Comparison of ENCODE assay signal across 9 mouse cellular contexts in genomic region chr12:9732921-9733320, GRCm38 (mm10).
A peak's percentile ranks its signal among the peaks of the same experiment; 100 is the strongest.
DNase-seq lines count a peak whose midpoint lies in the region.
"Had no signal": no experiment of that assay in that cellular context is flagged by ENCODE, and none has a peak within 500 bp of the region (broad histone marks: within the 10 kb centered on the region; RNA-seq: fewer than 3 reads in every experiment).

No protein-coding gene starts in this region.

- DNase-seq in gastrocnemius, adult 18-20 months (ENCODE audit: low spot score): peak; percentile 2
- no peak for DNase-seq in gastrocnemius, postnatal 14 days
- peak; percentile 2 for DNase-seq in kidney, postnatal 14 days
- DNase-seq in kidney, adult 18-20 months: no peak
- DNase-seq in 3T3-L1 (ENCODE audit: low read depth, low spot score): peak; percentile 86
- DNase-seq in adipocyte (ENCODE audit: low spot score): peak; percentile 27
- no peak for DNase-seq in ovary, postnatal 36 days (ENCODE audit: low spot score)
- DNase-seq: cerebellum, postnatal 36 days; right cerebral cortex, postnatal 25 days had no signal

- intact Hi-C loops in gastrocnemius, postnatal 14 days (cut with DNase I; ENCODE audit: low total_unique reads): no loop called here

Comparison
In these comparisons a context has a peak if more than half of its experiments do, and no peak if none do; other contexts are left out.
1. DNase-seq: peak in gastrocnemius, adult 18-20 months (single experiment), kidney, postnatal 14 days (single experiment), 3T3-L1 (single experiment) and adipocyte (single experiment); none in gastrocnemius, postnatal 14 days (single experiment), kidney, adult 18-20 months (single experiment) and ovary, postnatal 36 days (single experiment).